Mouse (Mus musculus): ENCODE results near the gene Zfp747.
A peak's percentile ranks its signal among the peaks of the same experiment; 100 is the strongest.
"Not testable (repeated sequence)": the region's sequence is repeated elsewhere in the genome, so short reads cannot be mapped to it uniquely, and the experiment has no call there.

Gene Zfp747

DNA sequence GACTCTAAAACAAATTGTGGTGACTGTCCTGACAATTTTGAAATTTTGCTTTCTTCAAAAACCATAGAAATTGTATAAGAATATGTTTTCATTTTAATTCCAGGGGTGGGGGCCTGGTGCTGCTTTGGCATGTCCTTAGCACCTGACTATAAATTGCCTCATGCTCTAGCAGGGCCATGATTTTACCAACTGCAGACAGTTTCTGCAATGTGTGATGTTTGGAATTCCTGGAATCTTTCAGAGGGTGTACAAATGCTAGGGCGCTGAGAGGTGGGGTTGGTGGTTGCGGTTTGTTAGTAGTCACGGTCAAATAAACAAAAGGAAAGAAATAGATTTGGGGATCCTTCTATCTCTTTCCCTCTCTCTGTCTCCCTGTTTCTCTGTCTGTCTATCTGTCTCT is 9.6 kb downstream of the Zfp747 start:
- DNase-seq = no peak

DNA sequence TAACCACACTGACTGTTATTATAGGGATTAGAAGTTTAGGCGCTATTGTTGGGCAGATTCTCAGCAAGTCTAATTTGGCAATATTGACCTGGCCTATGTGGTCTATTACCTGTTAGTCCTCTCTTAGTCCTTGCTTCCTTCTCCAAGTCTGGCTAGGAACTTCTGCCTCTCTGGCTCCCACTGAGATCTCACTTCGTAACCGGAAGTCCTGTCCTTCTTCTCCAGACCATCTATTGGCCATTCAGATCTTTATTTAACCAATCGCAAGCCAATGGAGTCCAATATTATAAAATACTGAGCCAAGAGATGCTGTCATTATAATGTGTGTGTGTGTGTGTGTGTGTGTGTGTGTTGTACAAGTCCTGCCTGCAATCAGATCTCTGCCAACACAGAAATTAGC is 11.7 kb downstream of the Zfp747 start:
- DNase-seq = no peak

DNA sequence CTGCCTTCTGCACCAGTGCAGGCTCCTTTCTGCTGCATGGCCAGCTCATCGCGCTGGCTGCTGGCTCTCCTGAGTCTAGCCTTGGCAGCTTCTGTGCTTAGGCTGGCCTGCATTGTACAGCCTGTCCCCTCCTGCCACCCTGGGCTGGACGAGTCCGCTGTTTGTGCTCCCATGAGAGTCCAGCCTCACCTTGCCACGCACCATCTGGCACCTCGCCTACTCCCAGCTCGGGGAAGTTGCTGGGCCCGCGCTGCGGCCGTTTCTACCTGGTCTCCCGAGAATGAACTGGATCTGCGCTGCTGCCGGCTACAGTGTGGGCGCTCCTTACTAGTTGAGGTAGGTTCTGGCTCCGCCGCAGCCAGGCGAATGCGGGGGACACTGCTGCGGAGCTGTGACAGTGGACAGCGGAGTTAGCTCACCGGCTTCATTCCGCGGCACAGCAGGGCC is 12.4 kb downstream of the Zfp747 start:
- no peak for DNase-seq

DNA sequence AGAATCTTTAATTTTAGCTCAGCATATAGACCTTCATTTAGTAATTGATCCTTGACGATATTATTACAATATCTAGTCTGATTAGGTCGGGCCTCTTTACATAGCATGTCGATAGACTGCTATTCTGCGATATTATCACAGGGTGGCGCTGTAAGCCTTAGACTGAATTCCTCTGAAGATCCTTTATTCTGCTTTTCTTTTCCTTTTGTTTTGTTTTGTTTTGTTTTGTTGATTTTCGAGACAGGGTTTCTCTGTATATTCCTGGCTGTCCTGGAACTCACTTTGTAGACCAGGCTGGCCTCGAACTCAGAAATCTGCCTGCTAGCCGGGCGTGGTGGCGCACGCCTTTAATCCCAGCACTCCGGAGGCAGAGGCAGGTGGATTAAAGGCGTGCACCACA is 13.4 kb downstream of the Zfp747 start:
- DNase-seq = peak; percentile 31

DNA sequence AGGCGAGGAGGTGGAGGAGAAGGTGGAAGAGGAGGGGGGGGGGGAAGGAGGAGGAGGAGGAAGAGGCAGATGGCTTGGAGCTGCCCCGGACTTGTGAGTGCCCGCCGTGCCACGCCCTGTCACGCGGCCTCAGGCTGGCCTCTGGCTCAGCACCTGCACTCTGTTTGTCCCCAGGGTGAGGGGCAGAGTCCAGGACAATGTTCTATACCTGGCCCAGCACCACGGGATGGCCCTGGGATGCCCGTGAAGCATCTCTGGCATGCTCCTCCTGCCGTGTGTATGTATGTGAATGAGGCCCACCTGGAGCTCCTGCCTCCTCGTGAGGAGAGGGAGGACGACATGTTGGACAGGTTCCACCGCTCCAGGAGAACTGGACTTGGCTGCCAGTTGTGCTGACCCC is 14.4 kb downstream of the Zfp747 start:
- no peak for DNase-seq

- no peak for DNase-seq
Measured at GRCm38 (mm10) chr7:127360265-127360664, 15.6 kb downstream of the Zfp747 start.

- no peak for DNase-seq
Measured at GRCm38 (mm10) chr7:127358472-127358871, 17.4 kb downstream of the Zfp747 start.

GRCm38 (mm10) chr7:127357871-127358270 is 18.0 kb downstream of the Zfp747 start:
- DNase-seq = no peak

DNA sequence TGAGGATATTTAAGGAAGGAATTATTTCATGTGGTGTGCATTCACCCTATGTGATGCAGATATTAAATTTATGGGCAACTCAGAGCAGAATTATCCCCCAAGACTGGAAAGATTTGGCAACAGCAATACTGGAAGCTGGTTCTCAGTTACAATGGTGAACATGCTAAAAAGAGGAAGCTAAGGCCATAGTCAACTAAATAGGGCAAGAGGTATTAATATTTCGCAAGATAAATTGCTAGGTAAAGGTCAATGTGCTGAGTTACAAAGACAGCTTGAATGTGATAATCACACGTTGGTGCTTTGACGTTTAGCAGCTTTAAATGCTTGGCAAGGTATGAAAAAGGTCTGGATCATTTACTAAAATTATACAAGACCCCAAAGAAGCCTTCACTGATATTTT is 20.1 kb downstream of the Zfp747 start:
- no peak for DNase-seq

- DNase-seq = no peak
Measured at GRCm38 (mm10) chr7:127351230-127352004, 24.4 kb downstream of the Zfp747 start.

DNA sequence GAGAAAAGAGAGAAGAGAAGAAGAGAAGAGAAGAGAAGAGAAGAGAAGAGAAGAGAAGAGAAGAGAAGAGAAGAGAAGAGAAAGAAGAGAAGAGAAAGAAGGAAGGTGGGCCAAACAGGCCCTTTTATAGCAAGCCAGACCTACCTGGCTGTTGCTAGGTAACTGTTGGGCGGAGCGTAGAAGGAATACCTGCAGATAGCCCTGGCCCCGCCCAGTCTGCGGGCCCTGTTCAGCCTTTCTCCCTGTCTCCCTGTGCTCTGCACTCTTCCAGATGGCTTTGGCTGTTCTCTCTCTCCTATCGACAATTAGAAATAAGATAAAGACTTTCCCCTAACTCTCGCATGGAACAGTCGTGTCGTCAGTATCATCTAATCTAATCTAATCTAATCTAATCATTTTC is 29.2 kb downstream of the Zfp747 start:
- no peak for DNase-seq

GRCm38 (mm10) chr7:127345512-127346325 is 30.1 kb downstream of the Zfp747 start, which contains the start of gene Zfp768:
Gene Zfp768 (minus strand): TSS chr7:127345589.
- DNase-seq = peak; percentile 93

GRCm38 (mm10) chr7:127345092-127345491 is 30.8 kb downstream of the Zfp747 start:
- no peak for DNase-seq

DNA sequence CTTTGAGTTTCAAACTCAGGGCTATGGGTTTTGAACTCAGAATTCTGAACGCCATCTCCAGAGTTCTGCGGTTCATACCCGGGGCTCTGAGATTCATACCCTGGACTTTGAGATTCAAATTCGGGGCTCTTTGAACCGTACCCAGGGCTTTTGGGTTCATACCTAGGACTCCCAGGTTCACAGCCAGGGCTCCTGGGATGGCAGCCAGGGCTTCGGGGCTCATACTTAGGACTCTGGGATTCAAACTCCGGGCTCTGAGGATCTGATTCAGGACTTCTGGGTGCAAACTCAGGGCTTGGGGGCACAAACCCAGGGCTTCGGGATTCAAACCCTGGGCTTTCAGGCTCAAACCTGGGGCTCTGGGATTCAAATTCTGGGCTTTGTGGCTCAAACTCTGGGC is 31.5 kb downstream of the Zfp747 start:
- DNase-seq = no peak

- DNase-seq = no peak
Measured at GRCm38 (mm10) chr7:127343351-127344019, 32.4 kb downstream of the Zfp747 start.

DNA sequence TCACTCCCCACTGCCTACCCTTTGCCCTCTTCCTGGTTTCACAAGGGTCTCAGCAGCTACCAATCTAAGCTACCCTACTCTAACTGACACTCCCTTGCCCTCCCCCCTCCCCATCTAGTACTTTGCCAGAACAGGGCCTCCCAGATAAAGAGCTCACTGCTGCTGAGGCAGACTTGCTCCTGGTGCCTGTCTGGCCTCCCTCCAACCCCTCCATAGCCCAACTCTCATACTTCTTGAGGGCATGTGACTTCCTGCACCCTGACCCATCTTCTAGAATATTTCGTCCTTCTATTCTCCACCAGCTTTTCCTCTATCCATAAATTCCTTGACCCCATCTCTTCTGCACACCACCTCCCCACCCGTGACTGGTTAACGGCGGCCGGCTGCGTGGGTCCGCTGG is 33.0 kb downstream of the Zfp747 start:
- DNase-seq = no peak

GRCm38 (mm10) chr7:127342332-127342731 is 33.5 kb downstream of the Zfp747 start:
- peak; percentile 44 for DNase-seq

DNA sequence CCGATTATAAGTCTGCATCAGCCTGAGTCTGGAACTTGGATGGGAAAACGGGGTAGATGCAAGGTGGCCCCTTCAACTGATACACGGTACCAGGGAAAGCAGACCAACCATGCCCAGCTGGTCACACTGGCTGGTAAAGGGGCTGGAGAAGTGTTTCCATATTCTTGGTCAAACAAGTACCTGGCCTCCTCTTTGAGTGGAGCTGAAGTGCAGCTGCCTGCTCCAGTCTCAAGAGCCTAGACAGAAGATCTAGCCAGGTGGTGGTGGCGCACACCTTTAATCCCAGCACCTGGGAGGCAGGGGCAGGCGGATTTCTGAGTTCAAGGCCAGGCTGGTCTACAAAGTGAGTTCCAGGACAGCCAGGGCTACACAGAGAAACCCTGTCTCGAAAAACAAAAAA is 34.0 kb downstream of the Zfp747 start:
- DNase-seq = not testable (repeated sequence)

- no peak for DNase-seq
Measured at GRCm38 (mm10) chr7:127341356-127341755, 34.5 kb downstream of the Zfp747 start.

- DNase-seq = no peak
Measured at GRCm38 (mm10) chr7:127337636-127338035, 38.2 kb downstream of the Zfp747 start.

DNA sequence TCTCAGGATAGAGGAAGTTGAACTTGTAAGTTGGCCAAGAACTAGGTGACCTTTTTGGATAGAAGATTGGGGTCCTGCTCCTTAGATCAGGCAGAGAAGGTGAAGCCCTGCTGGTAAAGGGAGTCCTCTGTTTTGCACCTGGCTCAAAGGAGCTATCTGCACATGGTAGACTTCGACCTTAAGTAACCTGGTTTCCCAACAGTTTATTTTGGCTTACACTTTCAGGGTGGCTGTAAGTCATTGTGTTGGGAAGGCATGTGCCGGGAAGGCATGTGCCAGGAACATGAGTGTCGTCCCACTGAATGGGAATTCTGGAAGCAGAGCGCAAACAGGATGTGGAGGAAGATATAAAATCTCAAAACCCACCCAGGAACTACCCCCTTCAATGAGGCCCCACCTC is 40.2 kb downstream of the Zfp747 start:
- no peak for DNase-seq

- no peak for DNase-seq
Measured at GRCm38 (mm10) chr7:127333240-127333639, 42.6 kb downstream of the Zfp747 start.

DNA sequence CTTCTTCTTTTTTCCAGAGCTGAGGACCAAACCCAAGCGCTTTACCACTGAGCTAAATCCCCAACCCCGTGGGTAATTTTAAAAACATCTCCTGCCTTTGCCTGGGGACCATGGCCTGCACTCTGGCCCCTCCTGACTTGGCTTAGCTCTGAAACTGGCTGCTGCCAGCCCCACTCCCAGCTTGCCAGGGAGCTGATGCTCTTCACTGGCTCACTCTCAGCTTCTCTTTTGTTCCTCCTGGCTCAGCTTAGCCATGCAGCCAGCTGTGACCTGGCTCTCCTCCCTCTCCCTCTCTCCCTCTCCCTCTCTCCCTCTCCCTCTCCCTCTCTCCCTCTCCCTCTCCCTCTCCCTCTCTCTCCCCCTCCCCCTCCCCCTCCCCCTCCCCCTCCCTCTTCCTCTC is 49.2 kb downstream of the Zfp747 start:
- no peak for DNase-seq

- DNase-seq = no peak
Measured at GRCm38 (mm10) chr7:127325550-127325949, 50.3 kb downstream of the Zfp747 start.
